Mouse (Mus musculus): Measurements from ENCODE around the gene Syvn1.
"Not testable (repeated sequence)": the region's sequence is repeated elsewhere in the genome, so short reads cannot be mapped to it uniquely, and the experiment has no call there.

Gene Syvn1

DNA sequence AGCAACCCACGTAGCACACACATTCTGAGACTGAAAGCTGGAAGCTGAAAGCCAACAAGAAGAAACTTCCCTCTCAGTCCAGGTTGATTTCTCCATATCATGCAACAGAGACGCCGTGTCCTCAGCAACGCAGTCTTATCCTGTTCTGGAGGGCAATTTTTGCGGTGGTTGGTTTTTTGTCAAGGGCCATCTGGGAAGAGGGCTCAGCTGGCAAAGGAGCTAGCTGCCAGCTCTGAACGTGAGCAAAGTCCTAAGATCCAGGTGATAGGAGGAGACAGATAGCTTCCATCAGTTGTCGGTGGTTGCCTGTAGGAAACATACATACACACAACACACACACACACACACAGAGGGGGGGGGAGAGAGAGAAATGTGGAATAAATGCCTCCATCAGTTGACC is 8.1 kb upstream of the Syvn1 start:
- no peak for ATAC-seq (ENCODE audit: insufficient number of reproducible peaks, low FRiP score, low TSS enrichment)

DNA sequence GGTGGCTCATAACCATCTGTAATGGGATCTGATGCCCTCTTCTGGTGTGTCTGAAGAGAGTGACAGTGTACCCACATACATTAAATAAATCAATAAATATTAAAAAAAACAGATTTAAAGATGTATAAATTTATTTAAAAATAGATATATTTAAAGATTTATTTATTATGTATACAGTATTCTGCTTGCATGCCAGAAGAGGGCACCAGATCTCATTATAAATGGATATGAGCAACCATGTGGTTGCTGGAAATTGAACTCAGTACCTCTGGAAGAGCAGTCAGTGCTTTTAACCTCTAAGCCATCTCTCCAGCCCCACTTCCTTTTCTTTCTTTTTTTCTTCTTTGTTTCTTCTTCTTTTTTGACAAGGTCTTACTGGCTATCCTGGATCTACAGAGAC is 6.4 kb upstream of the Syvn1 start:
- ATAC-seq (ENCODE audit: insufficient number of reproducible peaks, low FRiP score, low TSS enrichment): no peak

DNA sequence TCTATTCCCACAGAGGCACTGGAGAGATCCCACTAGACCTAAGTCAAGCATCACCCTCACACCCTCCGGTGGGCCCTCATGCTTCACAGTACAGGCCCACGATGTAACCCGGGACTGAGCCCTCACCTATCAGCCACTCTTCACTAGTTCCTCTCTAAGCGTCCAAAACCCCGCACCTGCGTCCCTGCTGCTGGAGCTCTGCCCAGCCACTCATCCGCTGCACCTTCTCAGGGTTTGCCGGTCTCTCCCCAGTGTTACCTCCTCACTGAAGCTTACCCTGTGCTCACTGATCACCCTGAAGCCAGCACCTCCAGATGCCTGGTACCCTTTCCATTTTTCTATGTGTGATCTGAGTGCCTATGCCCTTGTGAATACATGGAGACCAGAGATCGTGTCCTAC is 4.1 kb upstream of the Syvn1 start:
- no peak for ATAC-seq (ENCODE audit: insufficient number of reproducible peaks, low FRiP score, low TSS enrichment)

DNA sequence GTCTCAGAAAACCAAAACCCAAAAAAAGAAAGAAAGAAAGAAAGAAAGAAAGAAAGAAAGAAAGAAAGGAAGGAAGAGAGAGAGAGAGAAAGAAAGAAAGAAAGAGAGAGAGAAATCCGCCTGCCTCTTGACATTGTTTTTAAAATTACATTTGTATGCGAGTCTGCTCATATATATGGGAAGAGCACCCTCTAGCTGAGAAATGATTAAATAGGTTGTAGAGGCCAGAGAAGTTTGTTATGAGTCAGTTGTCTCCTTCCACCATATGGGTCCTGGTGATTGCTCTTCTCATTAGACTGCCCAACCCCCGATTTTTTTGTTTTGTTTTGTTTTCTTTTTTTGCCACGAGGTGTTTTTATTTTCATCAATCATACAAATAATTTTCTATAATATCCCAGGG is 2.3 kb upstream of the Syvn1 start:
- ATAC-seq (ENCODE audit: insufficient number of reproducible peaks, low FRiP score, low TSS enrichment): not testable (repeated sequence)

DNA sequence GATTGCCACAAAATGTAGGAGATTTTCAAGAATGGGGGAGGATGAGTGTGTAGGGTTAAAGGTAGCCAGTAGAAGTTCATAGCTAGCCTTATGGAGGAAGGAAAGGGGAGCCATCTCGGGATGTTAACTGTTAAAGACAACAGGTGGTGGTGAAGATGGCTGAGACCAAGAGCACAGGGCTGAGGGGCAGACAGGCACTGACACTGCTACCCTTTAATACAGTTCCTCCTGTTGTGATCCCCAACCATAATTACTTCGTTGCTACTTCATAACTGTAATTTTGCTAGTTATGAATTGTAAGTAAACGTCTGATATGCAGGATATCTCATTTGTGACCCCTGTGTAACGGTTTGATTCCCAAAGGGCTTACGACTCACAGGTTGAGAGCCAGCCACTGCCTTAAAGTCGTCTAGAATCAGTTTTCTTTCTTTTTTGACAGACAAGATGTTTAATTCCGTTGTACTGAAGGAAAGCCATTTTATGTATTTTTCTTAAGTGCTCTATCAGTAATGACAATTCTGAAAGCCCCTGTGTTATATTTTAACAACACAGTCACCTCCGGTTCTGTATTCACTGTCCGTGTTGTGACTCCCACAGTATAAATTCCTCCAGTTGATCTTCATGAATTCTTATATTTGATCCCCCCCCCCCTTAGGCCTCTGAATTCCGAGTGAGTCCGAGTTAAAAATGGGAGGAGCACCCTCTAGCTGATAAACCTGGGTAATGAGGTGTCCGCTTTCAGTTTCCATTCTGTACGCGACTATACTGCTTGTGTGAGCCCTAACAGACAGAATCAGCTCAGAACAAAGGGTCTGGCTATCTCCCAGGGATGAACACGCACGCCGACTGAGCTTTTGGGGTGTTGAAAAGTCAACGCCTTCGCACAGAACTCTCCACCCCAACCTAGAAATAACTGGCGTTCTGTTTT is 746 bp upstream of the Syvn1 start:
- 0 out of 2 replicates have a peak, but pooled peaks have one; percentile 3 for ATAC-seq (ENCODE audit: insufficient number of reproducible peaks, low FRiP score, low TSS enrichment)

DNA sequence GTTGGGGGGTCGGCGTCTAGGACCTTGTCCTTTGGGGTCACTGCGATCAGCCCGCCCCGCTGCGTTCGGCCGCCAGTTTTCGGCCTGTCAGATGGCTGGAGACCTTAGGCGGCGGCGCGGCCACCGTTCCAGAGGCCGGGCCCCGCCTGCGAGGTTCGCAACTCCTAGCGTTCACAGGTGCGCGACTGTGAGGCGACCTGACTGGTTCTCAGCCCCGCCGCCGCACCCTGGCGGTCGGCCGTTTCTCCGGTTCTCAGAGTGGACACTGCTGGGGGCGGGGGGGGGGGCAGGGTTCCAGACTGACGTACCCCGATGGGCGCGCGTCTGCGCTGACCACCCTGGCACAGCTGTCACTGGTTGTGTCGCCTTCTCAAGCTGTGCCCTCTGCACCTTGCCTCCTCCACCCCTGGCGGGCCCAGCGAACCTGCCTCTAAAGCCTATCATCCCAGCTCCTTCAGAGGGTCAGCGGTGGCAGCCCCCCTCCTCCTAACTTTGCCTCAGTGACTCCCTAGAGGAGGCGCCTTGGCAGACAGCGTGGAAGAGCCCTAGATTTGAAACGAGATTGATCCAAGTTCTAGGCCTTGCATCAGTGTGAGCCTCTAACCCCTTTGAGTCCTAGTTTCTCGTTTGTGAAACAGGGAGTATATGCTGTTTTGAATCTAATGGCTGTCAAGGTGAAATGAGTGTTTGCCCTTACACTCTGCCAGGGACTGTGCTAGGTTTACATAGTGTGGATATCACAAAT is 950 bp downstream of the Syvn1 start:
- peak; percentile 4; the same call in 1 of the 2 replicates for ATAC-seq (ENCODE audit: insufficient number of reproducible peaks, low FRiP score, low TSS enrichment)

DNA sequence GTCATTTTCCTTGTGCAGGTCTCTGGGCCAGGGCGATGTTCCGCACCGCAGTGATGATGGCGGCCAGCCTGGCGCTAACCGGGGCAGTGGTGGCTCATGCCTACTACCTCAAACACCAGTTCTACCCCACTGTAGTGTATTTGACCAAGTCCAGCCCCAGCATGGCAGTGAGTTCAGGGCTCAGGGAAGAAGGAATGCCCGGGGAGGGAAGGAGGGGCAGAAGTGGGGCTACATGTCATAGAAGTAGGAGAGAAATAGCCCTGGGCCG is 1.5 kb downstream of the Syvn1 start:
- ATAC-seq (ENCODE audit: insufficient number of reproducible peaks, low FRiP score, low TSS enrichment): no peak

DNA sequence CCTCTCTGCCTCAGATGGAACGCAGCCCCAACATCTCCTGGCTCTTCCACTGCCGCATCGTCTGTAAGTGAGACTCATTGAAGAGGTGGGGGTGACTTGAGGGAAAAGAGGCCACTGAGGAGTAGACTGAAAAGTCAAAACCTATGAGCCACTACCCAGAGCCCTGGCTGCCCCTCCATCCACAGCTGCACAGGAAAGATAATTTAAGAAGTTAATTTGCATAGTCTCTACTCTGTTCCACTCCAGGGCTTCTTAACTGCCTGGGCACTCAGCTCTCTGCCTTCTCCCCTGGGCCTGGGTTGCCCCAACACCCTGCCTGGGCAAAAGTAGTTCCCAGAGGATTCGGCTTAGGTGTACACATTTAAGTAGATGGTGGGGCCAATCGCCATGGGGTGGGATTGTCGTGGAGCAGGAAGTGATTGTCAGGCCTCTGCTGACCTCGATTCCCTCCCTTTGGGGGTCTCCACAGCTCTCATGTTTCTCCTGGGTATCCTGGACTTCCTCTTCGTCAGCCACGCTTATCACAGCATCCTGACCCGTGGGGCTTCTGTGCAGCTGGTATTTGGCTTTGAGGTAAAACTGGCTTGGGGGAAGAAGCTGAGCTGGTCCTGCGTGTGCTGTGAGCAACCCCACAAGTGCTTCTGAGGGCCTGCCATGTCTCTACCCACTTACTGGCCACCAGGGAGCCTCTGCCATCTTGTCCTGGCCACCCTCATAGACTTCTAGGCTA is 2.5 kb downstream of the Syvn1 start:
- no peak for ATAC-seq (ENCODE audit: insufficient number of reproducible peaks, low FRiP score, low TSS enrichment)

DNA sequence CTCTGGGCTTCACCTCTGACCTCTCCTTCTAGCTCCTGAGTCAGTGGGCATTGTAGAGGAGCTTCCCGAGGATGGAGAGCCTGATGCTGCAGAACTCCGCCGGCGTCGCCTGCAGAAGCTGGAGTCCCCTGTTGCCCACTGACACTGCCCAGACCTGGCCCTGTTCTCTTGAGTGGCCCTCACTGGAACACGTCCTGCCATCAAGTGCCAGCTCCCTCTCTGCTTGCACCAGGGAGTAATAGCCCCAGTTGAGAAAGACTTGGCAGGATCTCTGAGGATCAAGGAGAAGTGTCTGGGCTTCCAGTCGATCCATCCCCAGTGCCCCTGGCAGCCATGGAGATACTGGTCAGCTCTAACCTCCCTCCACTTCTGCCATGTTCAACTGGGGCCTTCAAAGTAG is 6.1 kb downstream of the Syvn1 start:
- ATAC-seq (ENCODE audit: insufficient number of reproducible peaks, low FRiP score, low TSS enrichment): no peak

DNA sequence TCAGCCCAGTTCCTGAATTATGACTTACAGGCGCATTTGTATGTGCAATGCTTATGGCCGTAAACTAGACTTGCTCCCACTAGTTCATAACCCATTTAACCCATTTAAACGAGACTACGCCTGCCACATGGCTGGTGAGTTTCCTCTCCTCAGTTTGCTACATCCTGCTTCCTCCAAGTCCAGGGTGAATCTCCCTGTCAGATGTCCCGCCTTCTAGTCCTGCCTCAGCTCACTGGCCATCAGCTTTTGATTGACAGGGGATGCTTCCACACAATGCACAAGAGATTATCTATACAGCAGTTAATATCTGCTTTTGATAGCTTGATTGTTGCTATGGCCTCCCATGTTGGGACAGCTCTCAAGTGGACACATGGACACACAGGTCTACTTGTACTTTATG is 7.9 kb downstream of the Syvn1 start:
- no peak for ATAC-seq (ENCODE audit: insufficient number of reproducible peaks, low FRiP score, low TSS enrichment)

DNA sequence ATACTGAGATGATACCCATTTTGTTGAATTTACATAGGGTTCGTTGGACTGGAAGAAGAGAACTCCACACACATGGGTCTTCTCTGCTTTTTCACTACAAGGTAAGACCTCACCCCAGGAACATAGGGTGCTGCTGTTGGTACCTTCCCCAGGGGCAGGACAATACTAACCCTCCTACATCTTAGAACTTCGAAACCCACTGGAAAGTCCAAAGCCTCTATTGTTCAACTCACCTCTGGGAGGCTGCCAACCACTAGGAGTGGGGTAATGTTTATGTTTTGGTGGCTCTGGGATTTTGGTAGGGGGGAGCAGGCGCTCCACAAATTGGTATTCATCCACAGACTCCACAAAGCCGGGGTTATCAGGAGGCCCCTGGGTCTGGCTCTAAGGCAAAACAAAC is 10.3 kb downstream of the Syvn1 start:
- no peak for ATAC-seq (ENCODE audit: insufficient number of reproducible peaks, low FRiP score, low TSS enrichment)

DNA sequence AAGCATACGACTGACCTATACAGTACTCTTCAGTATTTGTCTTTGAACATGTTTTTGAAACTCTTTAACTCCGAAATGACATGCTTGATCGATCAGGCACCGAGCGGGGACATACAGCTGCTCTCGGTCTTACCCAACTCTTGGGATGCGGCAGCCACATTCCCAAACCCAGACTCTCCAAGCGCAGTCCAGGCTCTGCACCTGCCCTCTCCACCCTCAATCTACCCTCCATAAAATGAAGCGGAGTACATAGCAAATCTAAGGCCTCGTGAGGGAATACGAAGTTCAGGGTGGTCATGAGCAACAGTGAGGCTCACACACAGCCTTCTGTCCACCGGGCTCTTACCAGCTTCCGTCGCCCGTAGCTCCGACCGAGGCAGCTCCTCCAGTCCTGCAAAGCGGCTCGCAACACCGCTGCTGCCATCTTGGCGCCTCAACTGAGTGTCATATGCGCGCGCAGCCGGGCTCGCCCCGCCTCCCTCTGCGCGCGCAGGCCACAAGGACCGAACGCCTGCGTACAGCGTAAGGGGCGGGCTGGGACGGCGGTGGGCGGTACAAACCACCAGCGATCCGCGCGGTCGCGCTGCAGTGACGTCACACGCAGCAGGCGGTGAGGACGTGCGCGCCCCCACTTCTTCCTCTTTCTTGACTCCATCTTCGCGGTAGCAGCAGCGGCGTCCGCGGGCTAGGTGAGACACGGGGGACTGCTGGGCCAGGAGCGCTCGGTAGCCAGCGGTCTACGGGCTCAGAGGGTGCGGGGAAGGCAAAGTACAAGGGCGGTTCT is 11.1 kb downstream of the Syvn1 start, which contains the start of the genes Mrpl49 and Fau:
Gene Mrpl49 (minus strand): TSS at position 473 of the 784 bp plus-strand sequence.
Gene Fau (plus strand): TSS at position 532 of the 784 bp plus-strand sequence.
- peak; percentile 77; the same call in 1 of the 2 replicates for ATAC-seq (ENCODE audit: insufficient number of reproducible peaks, low FRiP score, low TSS enrichment)

DNA sequence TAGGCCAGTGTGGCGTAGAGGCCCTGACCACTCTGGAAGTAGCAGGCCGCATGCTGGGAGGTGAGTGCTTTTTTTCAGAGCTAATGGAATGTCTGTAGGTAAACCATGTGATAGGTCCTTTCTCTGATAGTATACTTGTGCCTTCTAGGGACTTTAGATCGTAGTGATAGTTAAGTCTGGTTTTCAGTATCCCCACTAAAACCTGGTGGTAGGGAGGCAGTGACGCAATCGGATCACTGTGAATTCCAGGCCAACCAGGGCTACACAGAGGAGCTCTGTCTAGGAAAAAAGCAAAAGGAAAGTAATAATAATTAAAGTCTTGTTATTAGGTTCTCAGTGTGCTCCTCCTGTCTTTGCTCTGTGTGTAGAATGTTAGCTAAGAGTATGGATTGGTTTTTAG is 12.1 kb downstream of the Syvn1 start:
- no peak for ATAC-seq (ENCODE audit: insufficient number of reproducible peaks, low FRiP score, low TSS enrichment)

DNA sequence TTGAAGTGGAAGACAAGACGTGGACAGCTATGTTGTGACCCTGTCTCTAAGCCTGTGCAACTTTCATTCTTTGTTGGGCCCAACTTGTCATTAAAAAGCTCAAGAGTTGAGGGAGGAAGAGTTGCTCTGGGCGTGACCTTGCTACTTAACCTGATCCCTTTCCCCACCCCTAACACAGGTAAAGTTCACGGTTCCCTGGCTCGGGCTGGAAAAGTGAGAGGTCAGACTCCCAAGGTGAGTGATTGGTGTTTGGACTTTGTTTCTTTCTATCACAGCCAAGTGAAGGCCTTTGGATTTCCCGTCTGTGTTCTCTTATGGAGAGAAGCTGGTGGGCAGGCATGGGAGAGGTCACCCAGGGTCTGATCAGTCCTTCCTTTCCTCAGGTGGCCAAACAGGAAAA is 12.6 kb downstream of the Syvn1 start:
- no peak for ATAC-seq (ENCODE audit: insufficient number of reproducible peaks, low FRiP score, low TSS enrichment)

DNA sequence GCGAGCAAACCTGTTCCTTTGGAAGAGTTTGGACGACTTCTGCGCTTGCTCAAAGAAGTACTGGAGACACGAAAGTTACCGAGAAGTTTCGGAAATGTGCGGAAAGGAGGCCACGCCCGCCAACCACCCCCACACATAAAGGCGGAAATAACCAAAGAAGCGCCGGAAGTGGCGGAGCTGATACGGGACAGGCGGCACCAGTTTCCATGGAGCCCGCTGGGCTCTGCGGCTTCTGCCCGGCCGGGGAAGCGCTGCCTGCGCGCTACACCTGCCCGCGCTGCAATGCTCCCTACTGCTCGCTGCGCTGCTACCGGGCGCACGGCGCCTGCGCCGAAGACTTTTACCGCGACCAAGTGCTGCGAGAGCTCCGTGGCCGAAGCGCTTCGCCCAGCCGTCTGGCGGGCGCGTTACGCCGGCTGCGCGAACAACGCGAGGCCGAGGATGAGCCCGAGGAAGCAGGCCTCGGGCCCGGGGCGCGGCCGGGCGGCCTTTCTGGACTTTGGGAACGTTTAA is 14.7 kb downstream of the Syvn1 start, which contains the start of gene Znhit2:
Gene Znhit2 (plus strand): TSS at position 172 of the 513 bp plus-strand sequence.
- ATAC-seq (ENCODE audit: insufficient number of reproducible peaks, low FRiP score, low TSS enrichment): peak; percentile 57; the same call in 1 of the 2 replicates

DNA sequence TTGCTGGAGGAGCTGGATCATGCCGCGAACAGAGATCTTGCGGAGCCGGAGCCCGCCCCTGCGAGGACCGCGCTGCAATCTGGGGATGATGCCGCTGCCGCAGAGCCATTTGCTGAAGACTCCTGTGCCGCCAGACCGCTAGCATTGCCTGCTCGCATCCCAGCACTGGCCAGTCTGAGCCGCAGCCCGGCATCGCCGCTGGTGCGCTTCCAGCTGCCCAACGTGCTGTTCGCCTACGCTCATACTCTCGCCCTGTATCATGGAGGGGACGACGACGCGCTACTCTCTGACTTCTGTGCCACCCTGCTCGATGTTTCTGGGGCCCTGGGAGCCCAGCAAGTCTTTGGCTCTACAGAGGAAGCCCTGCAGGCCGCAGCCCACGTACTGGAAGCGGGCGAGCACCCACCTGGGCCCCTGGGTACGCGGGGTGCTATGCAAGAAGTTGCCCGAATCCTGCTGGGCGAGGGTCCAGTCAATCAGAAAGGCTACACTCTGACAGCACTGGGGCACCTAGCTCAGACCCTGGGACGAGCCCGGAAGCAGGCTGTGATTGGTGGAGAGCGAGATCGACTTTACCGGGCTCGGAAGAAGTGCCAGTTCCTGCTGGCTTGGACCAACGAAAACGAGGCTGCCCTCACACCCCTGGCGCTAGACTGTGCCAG is 15.4 kb downstream of the Syvn1 start:
- no peak for ATAC-seq (ENCODE audit: insufficient number of reproducible peaks, low FRiP score, low TSS enrichment)

DNA sequence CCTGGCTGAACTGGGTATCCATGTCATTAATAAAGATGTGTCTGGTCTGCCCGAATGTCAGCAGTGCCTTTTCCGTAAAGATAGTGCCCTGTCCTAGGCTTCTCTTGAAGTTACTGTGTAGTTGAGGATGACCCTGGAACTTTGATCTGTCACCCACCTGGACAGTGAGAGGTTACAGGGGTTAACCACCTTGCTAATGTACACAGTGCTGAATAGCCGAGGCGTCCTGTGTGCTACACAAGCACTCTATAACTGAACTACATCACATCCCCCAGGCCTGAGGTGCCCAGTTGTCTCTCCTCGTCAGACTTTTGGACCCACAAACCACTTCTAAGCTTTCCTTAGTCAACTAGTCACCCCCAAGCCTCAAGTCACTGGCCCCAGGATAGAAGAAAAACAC is 16.0 kb downstream of the Syvn1 start:
- no peak for ATAC-seq (ENCODE audit: insufficient number of reproducible peaks, low FRiP score, low TSS enrichment)

DNA sequence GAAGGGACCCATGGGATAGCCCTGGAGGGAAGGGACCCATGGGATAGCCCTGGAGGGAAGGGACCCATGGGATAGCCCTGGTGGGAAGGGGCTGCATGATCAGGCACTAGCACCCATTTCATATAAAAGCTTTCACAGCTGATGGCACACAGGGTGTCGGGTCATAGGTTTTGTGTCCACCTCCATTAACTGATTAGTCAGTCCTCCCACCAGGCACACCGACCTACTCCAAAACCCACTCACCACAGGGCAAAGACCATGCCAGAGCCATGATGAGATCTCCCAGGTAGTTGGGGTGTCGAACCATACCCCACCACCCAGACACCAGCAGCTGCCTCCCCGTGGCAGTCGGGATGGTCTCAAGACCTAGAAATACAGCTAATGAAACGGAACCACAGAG is 16.7 kb downstream of the Syvn1 start:
- no peak for ATAC-seq (ENCODE audit: insufficient number of reproducible peaks, low FRiP score, low TSS enrichment)

DNA sequence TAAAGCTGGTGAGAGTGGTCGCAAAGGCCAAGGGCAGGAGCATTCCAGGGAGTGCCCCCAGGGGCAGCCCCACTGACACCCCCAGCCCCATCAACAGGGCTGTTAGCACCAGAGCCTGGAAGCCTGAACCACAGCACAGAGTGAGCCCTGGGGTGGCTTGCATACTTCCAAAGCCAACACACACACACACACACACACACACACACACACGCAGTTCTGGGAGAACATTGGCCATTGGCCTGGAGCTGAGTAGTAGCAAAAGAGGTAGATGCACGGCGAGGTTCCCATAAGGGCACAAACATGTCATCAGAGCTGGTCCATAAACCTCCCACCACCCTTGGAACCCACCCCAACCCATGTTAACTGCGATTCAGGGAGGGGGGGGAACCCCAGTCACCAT is 20.2 kb downstream of the Syvn1 start:
- no peak for ATAC-seq (ENCODE audit: insufficient number of reproducible peaks, low FRiP score, low TSS enrichment)

All from cerebellum, adult (tissue).